In genomic region chr15:80303779-80304178, GRCm38 (mm10) we compare ENCODE assay signal across 20 mouse cellular contexts. TPM values are rescaled to one million over a fixed set of nuclear protein-coding genes. Genes with fewer than 3 reads are reported as not detected.
DNase-seq lines count a peak whose midpoint lies in the region; ATAC-seq and TF ChIP-seq lines count a peak whose summit lies in the region.
"Had no signal": no experiment of that assay in that cellular context is flagged by ENCODE, and none has a peak within 500 bp of the region (broad histone marks: within the 10 kb centered on the region; RNA-seq: fewer than 3 reads in every experiment).

No protein-coding gene starts in this region.

- H3K36me3 ChIP-seq in kidney, embryonic 16.5 days (ENCODE audit: insufficient read depth, low read length), result no peaks in the 10 kb centered on the region
- no peaks in the 10 kb centered on the region for H3K36me3 ChIP-seq in thymus, adult 2 months (ENCODE audit: control insufficient read depth, insufficient read depth, low read length)
- H3K36me3 ChIP-seq: midbrain, embryonic 12.5 days had no signal

- H3K4me1 ChIP-seq in kidney, embryonic 16.5 days (ENCODE audit: insufficient read depth, low read length), result no peaks in the 10 kb centered on the region
- H3K4me1 ChIP-seq in thymus, adult 2 months (replicated peaks; ENCODE audit: control insufficient read depth, insufficient read depth, low read length), result no peaks in the 10 kb centered on the region
- H3K4me1 ChIP-seq: midbrain, embryonic 12.5 days had no signal

- DNase-seq in cerebellum, adult 11-12 months, result peak; percentile 61
- no peak for DNase-seq in cerebellum, postnatal 10 days
- DNase-seq in kidney, postnatal 14 days, result no peak
- peak; percentile 73 for DNase-seq in right cerebral cortex, adult 2 months (ENCODE audit: low spot score in 2 of 2)
- no peak for DNase-seq in right cerebral cortex, postnatal 4 days
- no peak for DNase-seq in thymus, adult 2 months
- DNase-seq in gastrocnemius, adult 18-20 months (ENCODE audit: low spot score), result no peak
- DNase-seq: adrenal gland, adult 2 months; kidney, postnatal 10 days; liver; lung, adult 18-20 months; lung, postnatal 36 days; thymus, adult 18-20 months had no signal

- 42% methylated on average over 14 of the region's 14 CpGs for whole genome bisulfite sequencing in kidney, embryonic 16.5 days
- WGBS in thymus, adult 2 months, result 83% methylated on average over 14 of the region's 14 CpGs

- no peak overlapping the region for H3K4me3 ChIP-seq in kidney, embryonic 16.5 days (ENCODE audit: low read length)
- H3K4me3 ChIP-seq in thymus, adult 2 months (ENCODE audit: control insufficient read depth, insufficient read depth, low read length), result no peak overlapping the region
- H3K4me3 ChIP-seq: midbrain, embryonic 12.5 days; myocyte had no signal

- no peak overlapping the region for H3K4me2 ChIP-seq in kidney, embryonic 16.5 days (replicated peaks; ENCODE audit: low read depth, low read length)
- H3K4me2 ChIP-seq: midbrain, embryonic 12.5 days had no signal

- no peaks in the 10 kb centered on the region for H3K9me3 ChIP-seq in kidney, embryonic 16.5 days (ENCODE audit: low read length)
- H3K9me3 ChIP-seq: midbrain, embryonic 12.5 days had no signal

- no peak overlapping the region for H3K27ac ChIP-seq in kidney, embryonic 16.5 days (ENCODE audit: low read length)
- no peak overlapping the region for H3K27ac ChIP-seq in thymus, adult 2 months (ENCODE audit: control insufficient read depth, insufficient read depth, low read length)
- H3K27ac ChIP-seq: midbrain, embryonic 12.5 days had no signal

- ATAC-seq in kidney, embryonic 16.5 days (ENCODE audit: low FRiP score, low TSS enrichment), result 0 out of 2 replicates have a peak, but pooled peaks have one; percentile 31
- ATAC-seq: intestine, postnatal 0 days had no signal

- no peak for TF ChIP-seq POLR2A in thymus, adult 2 months (IDR thresholded peaks at IDR 0.05; ENCODE audit: control insufficient read depth, extremely low read depth, insufficient read depth, low read length, poor library complexity)

- no peak for TF ChIP-seq CTCF in thymus, adult 2 months (IDR thresholded peaks at IDR 0.05; ENCODE audit: borderline replicate concordance, control insufficient read depth, extremely low read depth, insufficient read depth, low read length, poor library complexity)

- H3K27me3 ChIP-seq in kidney, embryonic 16.5 days (ENCODE audit: insufficient read depth, low read length), result no peaks in the 10 kb centered on the region
- H3K27me3 ChIP-seq in thymus, adult 2 months (ENCODE audit: control insufficient read depth, insufficient read depth, low read length), result no peaks in the 10 kb centered on the region

- H3K9ac ChIP-seq in kidney, embryonic 16.5 days (replicated peaks; ENCODE audit: low read length), result no peak overlapping the region
- H3K9ac ChIP-seq: midbrain, embryonic 12.5 days had no signal

RNA-seq across cellular contexts. Expression of gene Cacna1i, which starts 16.7 kb away (rescaled TPM):
- polyA plus RNA-seq in kidney, embryonic 16.5 days (2015; fragmentation: Nextera tagmentation; extraction: Ambion mirVana), result not detected in 2 replicates
- 0.30 and 0.42 TPM in 2 replicates for polyA plus RNA-seq in thymus, adult 2 months (2012; rRNA removed)
- under 1 TPM; 0.21 TPM for total RNA-seq in gastrocnemius, adult 18-20 months (2021)
- total RNA-seq: granulocyte monocyte progenitor cell, adult 5-6 weeks; hematopoietic stem cell, adult 5-6 weeks had no signal
- polyA plus RNA-seq: heart, embryonic 14.5 days had no signal

RNA-seq across cellular contexts. Expression of gene Rps19bp1, which starts 39.7 kb away (rescaled TPM):
- polyA plus RNA-seq in kidney, embryonic 16.5 days (2015; fragmentation: Nextera tagmentation; extraction: Ambion mirVana), result 48.5 and 50.8 TPM in 2 replicates
- 22.5 and 25.0 TPM in 2 replicates for polyA plus RNA-seq in thymus, adult 2 months (2012; rRNA removed)
- total RNA-seq in gastrocnemius, adult 18-20 months (2021), result 10 to 100 TPM; 10.8 to 15.3 TPM

RNA-seq across cellular contexts. Expression of gene Atf4, which starts 48.8 kb away (rescaled TPM):
- 127 and 132 TPM in 2 replicates for polyA plus RNA-seq in kidney, embryonic 16.5 days (2015; fragmentation: Nextera tagmentation; extraction: Ambion mirVana)
- polyA plus RNA-seq in thymus, adult 2 months (2012; rRNA removed), result 169 and 179 TPM in 2 replicates
- total RNA-seq in gastrocnemius, adult 18-20 months (2021), result 100 to 1,000 TPM; 141 to 165 TPM

Comparison
In these comparisons a context has a peak if more than half of its experiments do, and no peak if none do; other contexts are left out.
1. DNase-seq: peak in cerebellum, adult 11-12 months (single experiment) and right cerebral cortex, adult 2 months (2 of 2); none in cerebellum, postnatal 10 days (0 of 2), kidney, postnatal 14 days (single experiment), right cerebral cortex, postnatal 4 days (single experiment), thymus, adult 2 months (single experiment) and gastrocnemius, adult 18-20 months (single experiment).